Mouse (Mus musculus): ENCODE data around the gene Mttp. TPM values are rescaled to one million over a fixed set of nuclear protein-coding genes. Genes with fewer than 3 reads are reported as not detected.

Gene Mttp
- 0.47 and 0.79 TPM in 2 replicates for total RNA-seq (2023)

GRCm38 (mm10) chr3:138144642-138145171 is at the start of gene Mttp:
Gene Mttp, minus strand, starts transcription at chr3:138144968.

GRCm38 (mm10) chr3:138193683-138194302 is 49.0 kb upstream of the Mttp start, which contains the start of gene 4930579F01Rik:
Gene 4930579F01Rik, minus strand, starts transcription at chr3:138193825.

GRCm38 (mm10) chr3:138143315-138144059 is 1.3 kb downstream of the Mttp start, which contains the start of gene Trmt10a:
Gene Trmt10a, plus strand, starts transcription at chr3:138143448.

GRCm38 (mm10) chr3:138067288-138067687 is 77.5 kb downstream of the Mttp start, which contains the start of gene Gm5105:
Gene Gm5105, minus strand, starts transcription at chr3:138067388.

GRCm38 (mm10) chr3:138064732-138065645 is 79.8 kb downstream of the Mttp start, which contains the start of gene 1110002E22Rik:
Gene 1110002E22Rik, plus strand, starts transcription at chr3:138065052.

Other genes starting within 250 kb of the Mttp start
- gene Lamtor3, start 226.5 kb downstream of the Mttp start, total RNA-seq (2023) = 83.7 and 102 TPM in 2 replicates
- gene Dapp1, start 163.4 kb downstream of the Mttp start, total RNA-seq (2023) = 55.8 and 73.6 TPM in 2 replicates
- not detected in 2 replicates for gene 1110002E22Rik, start 79.9 kb downstream of the Mttp start, total RNA-seq (2023)
- not detected in 2 replicates for gene Gm5105, start 77.6 kb downstream of the Mttp start, total RNA-seq (2023)
- 2.3 and 2.4 TPM in 2 replicates for gene Trmt10a, start 1.5 kb downstream of the Mttp start, total RNA-seq (2023)
- not detected in 2 replicates for gene 4930579F01Rik, start 48.9 kb upstream of the Mttp start, total RNA-seq (2023)
- gene Adh7, start 72.8 kb upstream of the Mttp start, total RNA-seq (2023) = not detected in 2 replicates
- not detected in 2 replicates for gene Adh1, start 116.0 kb upstream of the Mttp start, total RNA-seq (2023)
- not detected in 2 replicates for gene Adh6a, start 168.3 kb upstream of the Mttp start, total RNA-seq (2023)
- not detected in 2 replicates for gene Adh6b, start 196.8 kb upstream of the Mttp start, total RNA-seq (2023)

All from neutrophil, adult 65 days (primary cell).